Mouse (Mus musculus) cerebellum, postnatal 10 days (tissue): ENCODE data around the gene Rabggtb.

ENCODE experiments used
- DNase-seq, 2 experiments: peaks; one replicate each; pipeline ENCODE4 v3.0.0; 2021; ENCODE audit warnings: mixed read lengths in 2 of 2

Gene Rabggtb

DNA sequence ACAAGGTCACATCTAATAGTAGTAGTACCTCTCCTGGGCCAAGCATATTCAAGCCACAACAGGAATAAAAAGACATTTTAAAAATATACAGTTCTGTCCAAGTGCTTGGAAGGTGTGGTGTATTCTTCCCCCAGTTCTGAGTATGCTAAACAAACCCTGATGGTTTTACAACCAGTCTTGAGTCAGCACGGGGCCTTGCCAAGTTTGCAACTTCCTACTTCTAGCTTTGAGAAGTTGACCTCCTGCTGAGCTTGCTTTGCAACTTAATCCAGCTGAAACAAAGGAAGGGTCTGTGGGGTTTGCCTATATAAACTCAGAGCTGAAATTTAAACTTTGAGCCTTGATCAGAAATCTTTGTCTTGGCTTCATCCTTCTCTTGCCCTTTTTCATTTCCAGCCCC, 4.4 kb upstream of the Rabggtb start:
- DNase-seq: no peak

DNA sequence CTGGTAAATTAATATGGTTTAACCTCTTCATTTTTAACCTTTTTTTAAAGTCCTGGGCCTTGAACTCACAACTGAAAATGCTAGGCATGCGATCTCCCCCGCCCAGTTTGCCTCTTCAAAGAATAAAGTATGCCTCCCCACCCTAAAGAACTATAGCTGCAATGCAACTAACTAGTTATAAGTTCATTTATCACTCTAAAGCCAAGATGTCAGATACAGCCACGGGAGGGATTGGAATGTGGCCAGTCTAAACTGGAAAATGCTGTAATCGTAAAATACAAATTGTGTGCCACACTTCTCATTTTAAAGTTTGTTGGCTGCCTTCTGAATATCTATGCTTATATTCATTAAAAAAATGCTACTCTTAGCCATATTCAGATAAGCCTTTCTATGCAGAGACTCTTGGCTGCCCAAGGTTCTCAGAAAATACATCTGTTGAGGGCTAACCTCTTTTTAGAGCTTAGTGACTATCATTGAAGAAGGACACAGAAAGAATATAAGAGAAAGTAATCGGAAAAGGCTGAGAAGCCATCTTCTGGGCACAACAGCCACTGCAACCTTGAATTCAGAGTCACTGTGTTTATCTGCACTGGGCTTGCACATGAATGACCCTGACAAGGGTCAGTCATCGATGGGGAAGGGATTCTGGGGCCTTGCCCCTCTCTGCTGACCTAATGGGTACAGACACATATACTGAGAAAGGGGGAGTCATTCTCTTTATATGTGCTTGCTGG, 868 bp upstream of the Rabggtb start:
- peak; percentile 19 to 40 for DNase-seq

DNA sequence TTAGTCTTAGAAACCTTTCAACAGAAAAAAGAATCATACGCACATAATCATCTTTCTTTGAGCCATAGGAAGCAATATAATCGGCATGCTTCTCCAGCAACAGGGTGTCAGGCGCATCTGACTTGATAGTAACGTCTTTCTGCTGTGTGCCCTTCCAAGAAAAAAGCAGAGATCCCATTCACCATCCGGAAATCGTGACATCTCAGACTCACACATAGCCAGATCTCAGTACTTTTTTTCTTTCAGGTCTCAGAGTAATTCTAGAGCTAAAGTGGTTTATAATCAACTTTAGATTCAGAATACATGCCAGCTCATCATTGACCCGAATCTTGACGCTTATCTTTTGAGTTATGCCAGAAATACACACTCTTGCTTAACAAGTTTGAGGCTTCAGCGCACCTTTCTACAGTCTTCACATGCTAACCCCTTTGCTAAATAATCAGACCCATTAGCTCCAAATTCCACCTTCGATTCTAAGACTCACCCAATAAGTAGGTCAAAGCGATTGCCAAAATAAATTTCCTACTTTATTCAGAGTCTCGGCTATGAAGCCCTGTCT, 848 bp downstream of the Rabggtb start:
- DNase-seq: no peak

DNA sequence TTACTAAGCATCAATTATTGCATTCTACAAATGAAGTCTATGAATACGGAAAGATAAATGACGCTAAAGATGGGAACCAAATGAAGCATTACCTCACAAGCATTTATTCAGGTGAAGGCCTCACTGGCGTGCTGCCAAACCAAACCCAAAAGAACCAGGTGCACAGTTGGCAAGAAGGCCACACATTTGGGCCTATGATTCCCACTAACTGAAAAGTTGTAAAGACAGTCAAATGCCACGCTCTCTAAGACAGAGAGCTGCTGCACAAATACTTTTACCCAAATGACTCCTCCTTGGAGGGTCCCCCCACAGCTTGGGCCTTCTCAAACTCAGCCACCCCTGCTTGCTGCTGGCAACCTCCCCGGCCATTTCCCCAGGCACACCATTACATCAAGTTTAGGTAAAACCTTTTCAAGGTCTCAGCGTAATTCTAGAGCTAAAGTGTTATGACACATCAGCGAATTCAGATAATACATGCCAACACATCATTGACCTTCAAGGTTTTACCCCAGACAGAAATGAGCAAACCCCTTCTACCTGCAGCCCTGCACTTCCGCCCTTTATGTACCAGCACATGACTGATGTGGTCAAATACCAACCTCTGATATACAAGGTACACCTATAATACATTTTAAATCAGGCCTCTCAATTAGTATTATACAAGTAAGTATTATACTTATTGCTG, 1.5 kb downstream of the Rabggtb start:
- peak; percentile 46 to 49 for DNase-seq

DNA sequence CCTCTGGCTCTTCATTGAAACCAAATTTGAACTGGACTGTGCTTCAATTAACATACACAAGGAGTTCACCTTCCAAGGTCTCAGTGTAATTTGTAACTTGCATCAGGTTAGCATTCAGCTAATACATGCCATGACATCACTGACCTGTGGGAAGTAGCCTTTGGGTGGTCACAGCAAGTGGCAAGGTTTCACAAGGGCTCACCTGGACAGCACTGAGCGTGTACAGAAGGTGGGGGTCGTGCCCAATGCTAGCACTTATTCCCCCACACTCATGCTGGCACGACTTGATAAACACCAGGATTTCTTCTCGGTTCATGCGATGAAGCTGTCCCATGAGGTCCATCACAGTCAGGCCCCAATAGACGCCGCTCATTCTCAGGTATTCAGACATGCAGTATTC, 2.3 kb downstream of the Rabggtb start:
- peak in 1 of 2 experiments; percentile 12 for DNase-seq

DNA sequence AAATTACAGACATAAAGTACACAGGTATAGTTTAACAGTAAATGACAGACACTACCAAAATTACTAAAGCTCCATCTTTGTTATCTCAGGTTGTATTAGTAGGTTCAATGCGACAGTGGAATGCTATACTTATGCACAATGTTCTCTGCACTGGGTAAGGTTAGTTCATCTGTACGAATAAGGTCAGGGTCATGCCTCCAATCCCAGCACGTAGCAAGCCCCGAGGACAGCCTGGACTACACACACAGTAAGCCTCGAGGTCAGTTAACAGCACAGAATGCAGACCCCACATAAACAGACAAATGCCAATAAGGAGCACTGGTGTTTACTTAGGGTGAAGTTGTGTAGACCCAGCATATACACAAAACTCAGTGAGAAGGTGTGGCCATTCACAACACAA, 3.9 kb downstream of the Rabggtb start:
- no peak for DNase-seq

DNA sequence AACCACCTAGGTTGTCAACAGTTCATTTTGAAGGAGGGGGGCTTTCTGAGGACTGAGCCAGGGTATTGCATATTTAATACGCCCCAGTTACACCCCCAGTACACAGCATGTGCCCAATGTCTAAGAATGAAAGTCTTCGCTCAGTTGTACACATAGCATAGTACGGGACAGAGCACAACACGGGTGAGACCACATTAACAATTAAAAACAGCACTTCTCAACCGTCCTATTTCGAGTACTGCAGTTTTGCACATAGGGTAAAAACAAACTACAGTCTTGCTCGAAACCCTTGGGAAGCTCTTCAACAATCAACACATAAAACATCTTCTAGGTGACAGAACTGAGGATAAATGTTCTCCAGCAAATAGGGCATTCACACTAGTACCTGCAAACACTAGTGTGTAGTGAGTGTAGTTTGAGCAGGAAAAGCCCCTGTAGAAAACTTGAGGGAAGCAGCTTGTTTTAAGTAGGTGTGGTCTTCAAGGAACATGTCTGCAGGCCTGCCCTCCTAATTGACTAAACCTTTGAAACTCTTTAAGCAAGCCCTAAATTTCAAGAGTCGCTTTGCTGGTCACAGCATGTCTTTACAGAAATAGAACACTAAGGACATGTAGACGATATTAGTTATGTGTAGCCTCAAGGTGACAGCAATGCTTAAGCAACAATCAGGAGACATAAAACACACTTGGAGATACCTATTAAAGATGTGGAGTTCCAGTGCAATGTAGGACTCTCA, 6.5 kb downstream of the Rabggtb start, which contains the start of gene Msh4:
TSS of gene Msh4 (minus strand) at position 3 of the 736 bp plus-strand sequence.
- DNase-seq: no peak

DNA sequence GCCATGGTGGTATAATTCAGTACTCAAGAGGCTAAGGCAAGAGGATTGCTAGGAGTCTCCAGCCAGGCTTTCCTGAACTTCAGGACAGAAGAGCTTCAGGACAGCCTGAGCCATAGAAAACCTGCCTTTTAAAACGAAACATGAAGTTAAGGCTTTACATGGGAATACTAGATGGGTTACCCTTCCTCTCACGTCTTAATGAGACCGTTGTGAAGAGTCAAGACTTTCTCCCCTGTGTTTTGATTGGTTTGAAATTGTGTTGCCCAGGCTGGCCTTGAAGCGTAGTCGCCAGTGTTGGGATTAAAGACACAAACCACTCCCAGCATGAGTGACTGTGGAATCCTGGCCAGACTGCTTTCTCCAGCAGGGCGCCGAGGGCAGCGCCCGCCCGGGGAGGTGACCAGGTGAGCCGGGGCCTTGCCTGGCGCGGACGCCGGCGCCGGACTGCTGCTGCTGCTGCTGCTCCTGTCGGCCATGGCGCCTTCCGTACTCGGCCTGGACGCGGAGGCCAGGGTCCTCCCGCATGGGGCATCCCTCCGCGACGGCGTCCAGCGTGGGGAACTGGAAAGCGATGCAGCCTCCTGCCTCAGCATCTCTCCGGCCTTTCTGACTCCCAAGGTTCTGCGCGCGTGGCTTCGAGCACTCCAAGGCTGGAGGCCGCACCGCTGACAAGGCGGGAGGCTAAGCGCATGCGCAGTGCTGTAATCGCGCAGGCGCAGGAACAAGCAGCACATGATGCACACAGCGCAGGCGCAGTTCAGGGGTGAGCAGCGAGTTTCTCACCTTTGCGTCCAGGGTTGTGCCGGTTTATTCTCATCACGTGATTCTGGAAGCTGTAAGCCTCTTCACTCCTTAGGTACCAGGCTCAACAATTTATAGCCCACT, 7.3 kb downstream of the Rabggtb start:
- DNase-seq: peak; percentile 12 to 15

DNA sequence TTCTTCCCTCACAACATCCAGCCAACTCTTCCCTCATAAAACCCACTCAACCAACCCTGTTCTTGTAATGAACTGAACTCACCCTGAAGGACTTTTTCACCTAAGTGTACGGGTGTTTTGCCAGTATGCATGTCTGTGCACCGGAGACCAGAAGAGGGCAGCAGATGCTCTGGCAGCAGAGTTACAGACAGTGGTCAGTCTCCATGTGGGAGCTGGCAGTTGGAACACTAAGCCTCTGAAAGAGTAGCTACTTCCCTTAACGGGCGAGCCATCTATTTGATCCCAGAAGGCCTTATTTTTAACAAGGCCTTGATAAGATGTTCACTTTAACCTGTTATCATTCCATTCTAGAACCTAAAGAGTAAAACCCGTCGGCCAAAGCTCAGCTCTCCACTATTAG, 8.2 kb downstream of the Rabggtb start:
- peak; percentile 80 to 81 for DNase-seq

DNA sequence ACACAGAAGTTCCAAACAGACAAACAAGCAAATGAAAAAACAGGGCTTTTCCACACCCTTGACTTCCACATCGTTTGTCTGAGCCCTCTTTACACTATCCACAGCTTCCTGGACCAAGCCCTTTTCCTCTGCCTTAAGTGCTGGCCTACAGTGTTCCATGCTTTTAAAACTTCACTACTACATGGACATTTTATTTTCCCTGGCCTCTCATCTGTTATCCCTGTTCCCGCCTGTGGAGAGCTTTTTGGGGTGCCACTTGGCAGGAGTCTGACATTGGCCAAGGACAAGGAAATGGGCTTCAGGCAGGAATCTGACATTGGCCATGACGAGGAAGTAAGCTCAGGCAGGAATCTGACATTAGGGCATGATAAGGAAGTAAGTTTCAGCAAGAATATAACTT, 10.2 kb downstream of the Rabggtb start:
- no peak for DNase-seq

DNA sequence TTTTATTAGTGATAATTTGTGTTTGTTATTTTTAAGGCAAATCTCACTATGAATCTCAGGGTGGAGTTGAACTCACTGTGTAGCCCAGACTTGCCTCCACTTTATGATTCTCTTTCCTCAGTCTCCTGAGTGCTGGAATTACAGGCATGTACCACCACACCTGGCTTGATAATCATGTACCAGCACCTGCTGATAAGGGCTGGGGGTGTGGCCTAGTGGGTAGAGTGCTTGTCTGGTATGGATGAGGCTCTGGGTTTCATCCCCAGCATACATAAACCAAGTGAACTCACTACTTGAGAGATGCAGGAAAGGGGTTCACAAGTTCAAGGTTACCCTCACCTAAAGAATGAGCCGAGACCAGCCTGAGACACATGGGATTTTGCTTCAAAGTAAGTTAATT, 10.9 kb downstream of the Rabggtb start:
- DNase-seq: no peak

DNA sequence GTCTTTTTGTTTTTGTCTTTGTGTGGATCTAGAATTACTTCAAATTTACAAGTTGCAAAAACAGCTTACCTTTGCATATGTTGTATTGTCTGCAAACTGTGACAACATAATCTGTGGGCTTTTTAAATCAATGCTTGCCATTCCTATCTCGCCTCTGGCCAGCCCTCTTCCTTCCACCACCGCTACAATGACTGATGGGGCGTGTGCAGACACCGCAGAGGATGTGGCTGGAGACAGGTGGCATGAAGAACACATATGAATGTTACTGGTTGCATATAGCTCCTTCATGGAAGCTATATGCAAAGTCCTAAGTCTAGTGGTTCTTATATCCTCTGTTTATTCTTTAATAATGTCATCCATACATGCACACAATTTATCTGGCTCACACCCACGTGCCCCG, 15.6 kb downstream of the Rabggtb start:
- no peak for DNase-seq

DNA sequence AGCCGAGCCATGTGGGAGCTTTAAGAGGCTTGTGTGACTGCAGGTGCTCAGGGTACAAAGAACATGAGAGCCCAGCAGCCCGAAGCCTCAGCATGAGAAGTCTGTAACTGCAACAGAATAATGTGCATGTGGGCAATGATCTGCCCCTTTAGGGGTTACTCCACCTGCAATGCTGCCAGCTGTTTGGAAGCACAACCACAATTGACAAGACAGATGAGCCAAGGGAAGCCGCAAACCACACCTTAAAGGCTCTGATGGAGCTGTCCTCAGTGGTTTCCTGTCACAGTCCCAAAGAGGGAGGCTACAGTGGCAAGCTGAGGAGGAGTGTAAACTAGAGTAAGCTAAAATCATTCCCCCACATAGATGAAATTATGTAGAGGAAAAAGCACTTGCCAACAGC, 17.4 kb downstream of the Rabggtb start:
- no peak for DNase-seq

DNA sequence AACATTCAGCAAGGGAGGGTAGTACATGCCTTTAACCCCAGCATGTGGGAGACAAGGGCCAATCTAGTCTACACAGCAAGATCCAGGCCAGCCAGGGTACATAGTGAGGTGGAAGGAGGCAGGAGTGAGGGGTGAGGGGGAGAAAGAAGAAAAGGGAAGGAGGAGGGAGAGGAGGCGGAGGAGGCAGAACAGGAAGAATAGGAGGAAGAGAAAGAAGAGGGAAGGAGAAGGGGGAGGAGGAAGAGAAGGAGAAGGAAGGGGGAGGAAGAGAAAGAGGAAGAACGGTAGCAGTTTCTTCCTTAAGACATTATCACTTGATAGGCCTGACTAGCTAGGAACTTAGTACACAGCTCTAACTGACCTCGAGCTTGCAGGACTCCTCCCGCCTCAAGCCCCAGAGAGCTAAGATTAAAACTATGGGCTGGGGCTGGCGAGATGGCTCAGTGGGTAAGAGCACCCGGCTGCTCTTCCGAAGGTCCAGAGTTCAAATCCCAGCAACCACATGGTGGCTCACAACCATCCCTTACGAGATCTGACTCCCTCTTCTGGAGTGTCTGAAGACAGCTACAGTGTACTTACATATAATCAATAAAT, 23.5 kb downstream of the Rabggtb start:
- DNase-seq: no peak

DNA sequence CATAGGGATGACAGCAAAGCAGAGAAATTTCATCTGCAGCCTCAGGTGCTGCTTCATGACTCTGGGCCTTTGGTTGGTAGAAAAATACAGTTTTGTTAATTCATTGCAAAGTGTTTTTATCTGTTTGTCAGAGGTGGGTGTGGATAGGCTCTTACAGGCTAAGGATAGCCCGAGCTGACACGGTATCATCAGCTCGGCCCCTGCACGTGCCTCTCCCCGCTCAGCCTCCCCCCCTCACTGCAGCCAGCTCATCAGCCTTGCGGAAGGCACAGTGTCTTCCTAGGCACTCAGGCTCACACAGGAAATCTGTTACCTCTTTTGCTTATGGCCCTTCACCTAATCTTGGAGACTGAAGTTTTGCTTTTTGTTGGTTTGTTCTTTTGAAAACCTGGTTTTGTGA, 24.7 kb downstream of the Rabggtb start:
- DNase-seq: no peak

DNA sequence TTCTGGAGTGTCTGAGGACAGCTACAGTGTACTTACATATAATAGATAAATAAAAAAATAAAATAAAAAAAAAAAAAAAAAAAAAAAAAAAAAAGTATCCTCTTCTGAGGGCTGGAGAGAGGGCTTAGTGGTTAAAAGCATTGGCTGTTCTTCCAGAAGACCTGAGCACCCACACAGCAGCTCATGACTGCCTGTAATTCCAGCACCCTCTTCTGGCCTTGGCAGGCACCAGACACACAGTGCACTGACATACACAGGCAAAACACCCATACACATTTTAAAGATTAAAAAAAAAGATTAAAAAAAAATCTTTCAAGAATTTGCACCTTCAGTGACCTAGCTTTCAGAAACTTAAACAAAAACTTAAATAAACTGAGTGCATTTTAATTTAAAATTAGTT, 26.5 kb downstream of the Rabggtb start:
- DNase-seq: peak; percentile 23 to 28

DNA sequence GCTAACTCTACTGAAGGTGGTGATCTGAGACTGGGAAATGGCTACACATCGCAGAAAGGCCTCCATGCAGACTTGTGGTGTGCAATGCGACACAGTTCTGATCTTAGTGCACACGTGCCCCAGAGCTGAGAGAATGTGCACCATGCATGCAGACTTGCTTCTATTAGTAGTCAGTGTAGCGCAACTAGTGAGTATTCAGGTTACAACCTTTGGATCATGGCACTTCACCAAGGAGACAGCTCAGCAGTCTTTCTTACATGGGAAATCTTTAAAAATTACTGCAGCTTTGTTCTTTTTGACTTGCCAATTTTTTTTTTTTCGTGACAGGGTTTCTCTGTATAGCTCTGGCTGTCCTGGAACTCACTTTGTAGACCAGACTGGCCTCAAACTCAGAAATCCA, 41.4 kb downstream of the Rabggtb start:
- DNase-seq: no peak

DNA sequence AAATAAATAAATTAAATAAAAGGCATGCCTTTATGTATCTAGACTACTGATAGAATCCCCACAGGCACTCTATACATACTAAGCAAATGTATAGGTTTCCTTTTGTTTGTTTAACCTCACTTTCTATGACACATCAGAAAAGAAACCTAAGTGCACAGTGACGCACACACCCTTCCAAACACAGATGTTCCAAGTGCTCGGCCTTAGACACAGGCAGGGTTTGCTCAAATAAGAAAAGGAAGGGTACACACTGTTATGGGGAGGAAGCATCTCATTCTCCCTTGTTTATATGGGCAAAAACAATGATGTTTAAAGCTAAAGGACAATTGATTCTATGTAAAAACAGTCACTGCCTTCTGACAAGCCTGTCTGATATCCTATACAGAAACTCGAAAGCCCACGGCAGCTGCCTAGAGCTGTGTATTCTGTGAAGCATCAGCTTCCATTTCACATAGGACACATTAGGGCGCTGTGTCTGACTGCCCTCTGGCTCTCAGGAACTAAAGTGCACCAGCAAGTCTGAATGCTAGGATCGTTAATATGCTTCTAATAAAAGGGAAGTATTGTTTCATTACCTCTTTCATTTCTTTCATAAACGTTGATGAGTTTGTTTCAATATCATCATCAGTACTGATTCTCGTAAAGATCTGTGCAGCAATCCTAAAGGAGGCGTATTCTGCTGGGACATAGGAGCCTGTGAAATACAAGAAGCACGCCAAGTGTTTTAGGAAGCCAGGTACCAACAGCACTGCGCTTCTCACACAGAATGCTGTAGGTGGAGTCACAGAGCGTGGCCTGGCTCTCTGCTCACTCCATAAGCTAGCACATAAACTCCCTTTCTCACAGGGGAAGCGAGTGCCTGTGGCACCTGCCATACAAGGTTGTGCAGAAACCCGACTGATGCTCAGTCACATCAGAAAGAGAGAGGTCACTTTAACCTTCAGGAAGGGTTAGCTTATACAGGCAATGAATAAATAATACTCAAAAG, 45.4 kb downstream of the Rabggtb start:
- peak; percentile 22 to 28 for DNase-seq

DNA sequence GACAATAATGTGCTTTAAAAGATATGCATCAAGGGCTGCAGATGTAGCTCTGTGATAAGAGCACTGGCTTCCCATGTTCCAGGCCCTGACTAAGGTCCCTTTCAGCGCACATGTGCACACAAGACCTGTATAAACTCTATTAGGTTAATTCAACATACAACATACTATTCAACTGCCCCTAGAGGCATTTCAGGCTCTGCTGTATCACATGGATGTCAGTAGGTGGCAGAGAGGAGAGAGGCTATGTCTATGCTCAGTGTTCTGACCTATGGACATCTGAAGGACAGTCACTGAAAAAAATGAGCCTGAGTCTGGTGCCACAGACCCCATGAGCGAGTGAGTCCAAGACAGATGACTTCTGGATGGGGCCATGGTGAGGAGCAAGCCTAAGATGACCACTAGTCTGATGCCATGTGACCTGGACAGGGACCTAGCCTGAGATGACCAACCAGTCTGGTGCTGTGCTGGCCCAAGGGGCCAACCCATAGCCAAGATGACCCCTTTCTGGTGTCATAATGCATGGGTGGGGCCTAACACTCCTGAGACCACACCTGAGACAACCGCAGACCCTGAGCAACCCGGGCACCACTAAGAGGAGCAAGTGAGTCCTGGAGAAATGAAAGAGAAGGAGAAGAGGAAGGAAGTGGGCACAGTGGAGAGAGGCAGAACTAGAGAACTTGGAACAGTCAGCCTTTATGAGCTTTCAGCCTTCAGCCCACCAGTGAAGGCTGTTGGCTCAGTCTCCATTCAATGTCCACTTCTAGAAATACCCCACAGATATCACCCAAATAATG, 48.0 kb downstream of the Rabggtb start:
- no peak for DNase-seq

DNA sequence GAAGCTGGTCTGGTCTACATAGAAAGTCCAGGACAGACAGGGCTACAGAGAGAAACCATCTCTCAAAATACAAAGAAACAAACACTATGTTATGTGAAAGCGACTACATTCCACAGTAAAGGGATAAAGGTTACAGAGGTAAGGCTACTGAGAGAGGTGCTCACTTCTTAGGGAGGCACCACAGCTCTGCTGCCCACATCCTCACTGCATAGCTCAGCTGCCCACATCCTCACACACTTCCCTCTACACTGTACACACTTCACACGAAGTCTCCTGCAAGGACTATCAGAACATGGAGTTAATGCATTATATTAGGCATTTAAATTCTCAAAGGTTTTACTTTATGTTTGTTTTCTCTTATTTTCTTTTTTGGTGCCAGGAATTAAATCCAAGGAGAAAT, 49.0 kb downstream of the Rabggtb start:
- DNase-seq: no peak
